Mouse (Mus musculus) limb, embryonic 11.5 days (tissue): ENCODE measurements around the gene Kat6b. TPM values are rescaled to one million over a fixed set of nuclear protein-coding genes. Genes with fewer than 3 reads are reported as not detected.
"Not testable (repeated sequence)": the region's sequence is repeated elsewhere in the genome, so short reads cannot be mapped to it uniquely, and the experiment has no call there.

Source experiments
- ATAC-seq: fragments of 200-750 bp; cut with Nextera tagmentation; 2 replicates; pipeline ENCODE4 v1.8.0; 2017; ENCODE audit warnings: low read depth; ENCODE audit not compliant: insufficient number of reproducible peaks, low FRiP score, low TSS enrichment
- DNase-seq: peaks from one replicate; pipeline ENCODE4 v3.0.0-alpha.2; 2015; ENCODE audit warnings: low spot score
- H3K27ac ChIP-seq: fragments of 300-500 bp; sonication (generic); replicated peaks from 2 replicates; pipeline ENCODE4 v1.5.1; 2014; ENCODE audit warnings: low read depth, mild to moderate bottlenecking, low read length
- H3K27me3 ChIP-seq: fragments of 300-500 bp; sonication (generic); 2 replicates; pipeline ENCODE4 v1.6.1; 2014; ENCODE audit warnings: mild to moderate bottlenecking, low read length, mixed read lengths; ENCODE audit not compliant: control insufficient read depth, insufficient read depth
- H3K36me3 ChIP-seq: fragments of 300-500 bp; sonication (generic); 2 replicates; pipeline ENCODE4 v1.6.1; 2014; ENCODE audit warnings: mild to moderate bottlenecking, low read length, moderate library complexity, mixed read lengths; ENCODE audit not compliant: control insufficient read depth, insufficient read depth
- H3K4me1 ChIP-seq: fragments of 300-500 bp; sonication (generic); 2 replicates; pipeline ENCODE4 v1.6.1; 2014; ENCODE audit warnings: low read length, mixed read lengths; ENCODE audit not compliant: control insufficient read depth, insufficient read depth
- H3K4me2 ChIP-seq: fragments of 300-500 bp; sonication (generic); 2 replicates; pipeline ENCODE4 v1.6.1; 2014; ENCODE audit warnings: low read depth, mild to moderate bottlenecking, moderate library complexity; ENCODE audit not compliant: severe bottlenecking
- H3K4me3 ChIP-seq: fragments of 300-500 bp; sonication (generic); 2 replicates; pipeline ENCODE4 v1.5.1; 2014; ENCODE audit warnings: low read depth, low read length
- H3K9ac ChIP-seq: fragments of 300-500 bp; sonication (generic); 2 replicates; pipeline ENCODE4 v1.6.1; 2014; ENCODE audit warnings: mild to moderate bottlenecking, low read length
- H3K9me3 ChIP-seq: fragments of 300-500 bp; sonication (generic); 2 replicates; pipeline ENCODE4 v1.6.1; 2016; ENCODE audit warnings: low read length; ENCODE audit not compliant: control insufficient read depth
- WGBS: fragments of 180-500 bp; shearing (Covaris S2); extraction: QIAGEN DNeasy Blood & Tissue Kit; methylation state at CpG from one replicate; pipeline ENCODE4 v1.1.7; 2014; 5-methylcytosine and 5-hydroxymethylcytosine counted together
- polyA plus RNA-seq: library from polyadenylated mRNA; unstranded; fragments of >200 nt; fragmentation: Nextera tagmentation; extraction: Ambion mirVana; gene quantifications from 2 replicates; pipeline ENCODE4 v1.2.1, GENCODE M21; 2014

Kat6b gene
- polyA plus RNA-seq, 1 experiment from 2014 or later, result 22.8 TPM

DNA sequence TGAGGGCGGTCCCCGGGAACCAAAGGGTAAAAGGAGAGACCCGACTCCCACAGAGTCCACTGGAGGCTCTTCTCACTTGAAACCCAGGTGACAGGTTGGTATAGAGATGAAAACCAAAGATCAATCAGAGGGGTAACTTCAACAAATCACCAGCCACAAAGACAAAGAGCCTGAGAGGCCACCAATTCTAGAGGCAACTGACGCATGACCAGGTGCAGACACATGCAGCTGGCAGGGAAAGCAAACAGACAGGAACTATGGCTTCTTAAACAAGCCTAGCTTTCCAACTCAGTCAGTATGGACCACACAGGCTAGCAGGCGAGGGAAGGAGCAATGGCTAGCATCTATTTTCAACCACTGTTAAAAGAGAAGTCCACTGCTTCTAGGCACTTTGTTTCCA lies 10.8 kb upstream of the Kat6b start:
- 85% methylated on average over 5 of the region's 5 CpGs for WGBS
- Histone ChIP-seq H3K27ac (no peak overlapping the region), H3K4me3 (no peak overlapping the region), H3K9ac (no peak overlapping the region), H3K36me3 (no peaks in the 10 kb centered on the region), H3K27me3 (no peaks in the 10 kb centered on the region), H3K4me1 (no peaks in the 10 kb centered on the region), H3K9me3 (no peaks in the 10 kb centered on the region), H3K4me2 (no peak overlapping the region)
- DNase-seq (no peak), ATAC-seq (no peak)

- no peak overlapping the region for H3K4me2 ChIP-seq
Measured at GRCm38 (mm10) chr14:21471975-21472374, 9.3 kb upstream of the Kat6b start.

DNA sequence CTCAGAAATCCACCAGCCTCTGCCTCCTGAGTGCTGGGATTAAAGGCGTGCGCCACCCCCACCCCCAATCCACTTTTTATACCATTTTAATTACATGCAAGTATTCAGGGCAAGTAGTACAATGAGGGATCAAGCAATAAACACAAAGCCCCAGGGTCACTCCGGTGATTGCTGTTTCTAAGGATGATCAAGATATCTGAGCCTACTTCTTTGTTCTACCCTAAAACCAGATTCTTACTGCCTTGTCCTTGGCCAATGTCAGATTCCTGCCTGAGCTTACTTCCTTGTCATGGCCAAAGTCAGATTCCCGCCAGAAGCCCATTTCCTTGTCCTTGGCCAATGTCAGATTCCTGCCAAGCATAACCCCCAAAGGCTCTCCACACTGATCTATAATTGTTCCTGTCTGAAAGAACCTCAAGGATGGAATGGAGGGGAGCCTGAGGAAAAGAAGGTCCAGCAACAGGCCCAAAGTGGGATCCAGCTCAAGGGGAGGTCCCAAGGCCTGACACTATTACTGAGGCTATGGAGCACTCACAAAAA lies 6.6 kb upstream of the Kat6b start:
- H3K9me3 ChIP-seq, result not testable (repeated sequence)

More at GRCm38 (mm10) chr14:21471975-21472374, 9.3 kb upstream of the Kat6b start:
- Histone ChIP-seq H3K4me3 (no peak overlapping the region), H3K9ac (no peak overlapping the region), H3K36me3 (no peaks in the 10 kb centered on the region), H3K27ac (no peak overlapping the region), H3K27me3 (no peaks in the 10 kb centered on the region), H3K4me1 (no peaks in the 10 kb centered on the region), H3K9me3 (no peaks in the 10 kb centered on the region)
- 94% methylated on average over 2 of the region's 2 CpGs for WGBS
- no peak for ATAC-seq
- no peak for DNase-seq

GRCm38 (mm10) chr14:21477181-21477580 lies 4.1 kb upstream of the Kat6b start:
- Histone ChIP-seq H3K4me1 (no peaks in the 10 kb centered on the region), H3K4me2 (no peak overlapping the region), H3K4me3 (no peak overlapping the region), H3K9me3 (no peaks in the 10 kb centered on the region), H3K36me3 (no peaks in the 10 kb centered on the region), H3K27me3 (no peaks in the 10 kb centered on the region), H3K9ac (no peak overlapping the region), H3K27ac (no peak overlapping the region)
- DNase-seq (no peak), ATAC-seq (no peak)
- WGBS, result 88% methylated on average over 2 of the region's 2 CpGs

More for the DNA sequence above, 6.6 kb upstream of the Kat6b start:
- not testable (repeated sequence) for DNase-seq, H3K4me1 ChIP-seq, H3K27me3 ChIP-seq, H3K36me3 ChIP-seq, H3K4me3 ChIP-seq, ATAC-seq, H3K4me2 ChIP-seq, H3K9ac ChIP-seq, H3K27ac ChIP-seq
- 91% methylated on average over 4 of the region's 4 CpGs for WGBS

DNA sequence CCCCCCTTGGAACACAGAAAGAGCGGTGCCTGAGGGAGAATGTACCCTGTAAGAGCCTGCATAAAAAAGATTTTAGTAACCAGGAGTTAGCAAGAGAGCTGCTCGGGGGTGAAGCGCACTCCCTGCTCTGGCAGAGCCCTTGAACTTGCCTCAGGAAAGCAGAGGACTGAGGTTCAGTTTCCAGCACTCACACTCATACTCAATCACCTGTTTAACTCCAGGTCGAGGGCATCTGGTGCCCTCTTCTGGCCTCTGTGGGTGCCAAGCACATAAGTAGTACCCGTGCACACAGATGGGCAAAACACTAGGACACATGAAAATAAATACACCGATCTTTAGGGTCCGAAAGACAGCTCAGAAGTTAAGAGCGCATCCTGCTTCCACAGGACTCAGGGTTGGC lies 1.7 kb upstream of the Kat6b start:
- Histone ChIP-seq H3K27me3 (no peaks in the 10 kb centered on the region), H3K4me2 (no peak overlapping the region), H3K36me3 (no peaks in the 10 kb centered on the region), H3K9ac (no peak overlapping the region), H3K4me3 (no peak overlapping the region), H3K27ac (no peak overlapping the region), H3K4me1 (no peaks in the 10 kb centered on the region), H3K9me3 (no peaks in the 10 kb centered on the region)
- DNase-seq (no peak), ATAC-seq (no peak)
- WGBS, result 91% methylated on average over 8 of the region's 8 CpGs

DNA sequence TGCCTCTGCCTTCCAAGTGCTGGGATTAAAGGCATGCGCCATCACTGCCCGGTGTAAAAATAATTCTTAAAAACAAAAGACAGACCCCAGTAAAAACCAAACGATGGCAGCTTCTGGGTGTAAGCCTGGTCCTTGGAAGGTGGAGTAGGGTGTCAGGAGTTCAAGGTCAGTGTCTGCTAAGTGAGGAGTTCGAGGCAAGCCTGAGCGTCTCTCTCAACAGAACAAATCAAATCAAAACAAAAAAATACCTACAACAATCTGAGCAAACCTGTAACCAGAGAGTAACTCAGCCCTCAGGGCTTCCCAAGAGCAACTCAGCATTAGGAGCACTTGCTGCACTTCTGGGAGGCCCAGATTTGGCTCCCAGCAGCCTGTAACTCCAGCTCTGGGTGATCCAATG lies 1.0 kb upstream of the Kat6b start:
- Histone ChIP-seq H3K4me1 (no peaks in the 10 kb centered on the region), H3K9ac (no peak overlapping the region), H3K4me2 (no peak overlapping the region), H3K36me3 (no peaks in the 10 kb centered on the region), H3K27ac (no peak overlapping the region), H3K9me3 (no peaks in the 10 kb centered on the region), H3K27me3 (no peaks in the 10 kb centered on the region), H3K4me3 (no peak overlapping the region)
- WGBS, result 92% methylated on average over 5 of the region's 5 CpGs
- ATAC-seq (no peak), DNase-seq (no peak)

DNA sequence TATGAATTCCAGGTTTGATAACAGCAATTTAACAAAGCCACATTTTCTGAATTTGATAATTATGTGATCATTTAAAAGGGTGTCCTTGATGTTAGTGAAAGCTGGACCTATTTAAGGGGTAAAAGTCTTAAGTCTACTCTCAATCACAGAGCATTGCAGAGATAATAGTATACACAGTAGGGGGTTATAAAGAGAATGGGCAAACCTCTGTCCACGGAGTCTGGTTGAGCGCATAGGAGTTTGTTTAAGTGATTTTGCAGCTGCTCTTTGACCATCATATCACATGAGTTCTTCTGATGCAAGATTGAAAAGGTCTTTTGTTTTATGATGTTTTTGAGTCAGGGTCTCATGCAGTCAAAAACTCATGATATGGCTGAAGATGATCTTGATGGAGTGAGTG lies 3.0 kb downstream of the Kat6b start:
- H3K9ac ChIP-seq, result no peak overlapping the region
- no peaks in the 10 kb centered on the region for H3K4me1 ChIP-seq
- no peak for ATAC-seq
- H3K4me3 ChIP-seq, result no peak overlapping the region
- H3K9me3 ChIP-seq, result no peaks in the 10 kb centered on the region
- WGBS, result 86% methylated on average over 2 of the region's 2 CpGs
- no peaks in the 10 kb centered on the region for H3K36me3 ChIP-seq
- H3K4me2 ChIP-seq, result no peak overlapping the region
- no peak for DNase-seq
- H3K27ac ChIP-seq, result no peak overlapping the region
- H3K27me3 ChIP-seq, result no peaks in the 10 kb centered on the region

GRCm38 (mm10) chr14:21484693-21485092 lies 3.5 kb downstream of the Kat6b start:
- no peaks in the 10 kb centered on the region for H3K36me3 ChIP-seq

GRCm38 (mm10) chr14:21485961-21486520 lies 4.8 kb downstream of the Kat6b start:
- no peaks in the 10 kb centered on the region for H3K9me3 ChIP-seq
- H3K4me3 ChIP-seq, result no peak overlapping the region
- no peak overlapping the region for H3K27ac ChIP-seq
- H3K4me2 ChIP-seq, result no peak overlapping the region
- 90% methylated on average over 3 of the region's 3 CpGs for WGBS
- H3K4me1 ChIP-seq, result no peaks in the 10 kb centered on the region
- no peaks in the 10 kb centered on the region for H3K36me3 ChIP-seq
- H3K9ac ChIP-seq, result no peak overlapping the region
- DNase-seq, result no peak
- no peak for ATAC-seq
- no peaks in the 10 kb centered on the region for H3K27me3 ChIP-seq

More at GRCm38 (mm10) chr14:21484693-21485092, 3.5 kb downstream of the Kat6b start:
- no peak for ATAC-seq
- WGBS, result 93% methylated on average over 10 of the region's 10 CpGs
- Histone ChIP-seq H3K4me2 (no peak overlapping the region), H3K9ac (no peak overlapping the region), H3K27ac (no peak overlapping the region), H3K9me3 (no peaks in the 10 kb centered on the region), H3K4me3 (no peak overlapping the region), H3K4me1 (no peaks in the 10 kb centered on the region), H3K27me3 (no peaks in the 10 kb centered on the region)
- DNase-seq, result no peak
